Mouse (Mus musculus) intestine, embryonic 15.5 days (tissue): ENCODE results near the gene Mycl. TPM values are rescaled to one million over a fixed set of nuclear protein-coding genes. Genes with fewer than 3 reads are reported as not detected.
"Not testable (repeated sequence)": the region's sequence is repeated elsewhere in the genome, so short reads cannot be mapped to it uniquely, and the experiment has no call there.

Experiments
- ATAC-seq: fragments of 200-750 bp; cut with Nextera tagmentation; 2 replicates; pipeline ENCODE4 v1.8.0; 2017; ENCODE audit warnings: moderate TSS enrichment, moderate library complexity
- H3K27ac ChIP-seq: fragments of 300-500 bp; sonication (generic); 2 replicates; pipeline ENCODE4 v1.5.1; 2015; ENCODE audit warnings: mild to moderate bottlenecking, inconsistent platforms
- H3K27me3 ChIP-seq: fragments of 300-500 bp; sonication (generic); replicated peaks from 2 replicates; pipeline ENCODE4 v1.6.1; 2015; ENCODE audit warnings: inconsistent platforms
- H3K36me3 ChIP-seq: fragments of 300-500 bp; sonication (generic); 2 replicates; pipeline ENCODE4 v1.6.1; 2015; ENCODE audit warnings: inconsistent platforms
- H3K4me1 ChIP-seq: fragments of 300-500 bp; sonication (generic); replicated peaks from 2 replicates; pipeline ENCODE4 v1.6.1; 2015; ENCODE audit warnings: inconsistent platforms
- H3K4me2 ChIP-seq: fragments of 300-500 bp; sonication (generic); replicated peaks from 2 replicates; pipeline ENCODE4 v1.6.1; 2015; ENCODE audit warnings: mild to moderate bottlenecking, inconsistent platforms
- H3K4me3 ChIP-seq: fragments of 300-500 bp; sonication (generic); replicated peaks from 2 replicates; pipeline ENCODE4 v1.5.1; 2015; ENCODE audit warnings: inconsistent platforms
- H3K9ac ChIP-seq: fragments of 300-500 bp; sonication (generic); 2 replicates; pipeline ENCODE4 v1.6.1; 2015; ENCODE audit warnings: inconsistent platforms
- H3K9me3 ChIP-seq: fragments of 300-500 bp; sonication (generic); 2 replicates; pipeline ENCODE4 v1.6.1; 2016; ENCODE audit warnings: inconsistent platforms
- WGBS: fragments of 180-500 bp; shearing (Covaris S2); methylation state at CpG from one replicate; pipeline ENCODE4 v1.1.7; 2015; 5-methylcytosine and 5-hydroxymethylcytosine counted together
- polyA plus RNA-seq: library from polyadenylated mRNA; unstranded; fragments of >200 nt; fragmentation: Nextera tagmentation; extraction: Ambion mirVana; gene quantifications from 2 replicates; pipeline ENCODE4 v1.2.1, GENCODE M21; 2015

The Mycl gene
- polyA plus RNA-seq, 1 experiment from 2014 or later: 9.2 TPM

GRCm38 (mm10) chr4:122983486-122984261, 11.8 kb upstream of the Mycl start:
- H3K36me3 ChIP-seq: no peaks in the 10 kb centered on the region
- H3K4me3 ChIP-seq: no peak overlapping the region
- no peaks in the 10 kb centered on the region for H3K9me3 ChIP-seq
- peak overlapping the region; percentile 25 for H3K4me2 ChIP-seq
- no peak overlapping the region for H3K9ac ChIP-seq
- H3K4me1 ChIP-seq: peaks cover 8% of the 10 kb centered on the region; the same call in 1 of the 2 replicates
- ATAC-seq: no peak
- 28% methylated on average over 17 of the region's 17 CpGs for WGBS
- H3K27me3 ChIP-seq: peaks cover 12% of the 10 kb centered on the region
- no peak overlapping the region for H3K27ac ChIP-seq

GRCm38 (mm10) chr4:122985110-122985509, 10.3 kb upstream of the Mycl start:
- WGBS: 31% methylated on average over 8 of the region's 8 CpGs
- peaks cover 12% of the 10 kb centered on the region for H3K27me3 ChIP-seq
- no peak overlapping the region for H3K4me2 ChIP-seq

GRCm38 (mm10) chr4:122987421-122987820, 8.0 kb upstream of the Mycl start:
- Histone ChIP-seq H3K9ac (no peak overlapping the region), H3K9me3 (no peaks in the 10 kb centered on the region), H3K4me3 (no peak overlapping the region), H3K4me2 (no peak overlapping the region), H3K27me3 (peaks cover 12% of the 10 kb centered on the region), H3K4me1 (no peaks in the 10 kb centered on the region), H3K36me3 (no peaks in the 10 kb centered on the region), H3K27ac (no peak overlapping the region)
- ATAC-seq: no peak
- WGBS: 76% methylated on average over 4 of the region's 4 CpGs

More at GRCm38 (mm10) chr4:122985110-122985509, 10.3 kb upstream of the Mycl start:
- no peak overlapping the region for H3K9ac ChIP-seq
- H3K9me3 ChIP-seq: no peaks in the 10 kb centered on the region
- H3K36me3 ChIP-seq: no peaks in the 10 kb centered on the region
- H3K4me3 ChIP-seq: no peak overlapping the region
- H3K27ac ChIP-seq: no peak overlapping the region
- peak; percentile 72 for ATAC-seq
- H3K4me1 ChIP-seq: peaks cover 8% of the 10 kb centered on the region; the same call in 1 of the 2 replicates

GRCm38 (mm10) chr4:122988004-122988403, 7.4 kb upstream of the Mycl start:
- not testable (repeated sequence) for H3K9ac ChIP-seq, ATAC-seq, H3K4me3 ChIP-seq, H3K4me2 ChIP-seq, H3K9me3 ChIP-seq, H3K36me3 ChIP-seq, H3K27ac ChIP-seq, H3K4me1 ChIP-seq
- H3K27me3 ChIP-seq: peaks cover 12% of the 10 kb centered on the region
- 59% methylated on average over 3 of the region's 3 CpGs for WGBS

GRCm38 (mm10) chr4:122991177-122991576, 4.3 kb upstream of the Mycl start:
- Histone ChIP-seq H3K36me3 (no peaks in the 10 kb centered on the region), H3K27ac (no peak overlapping the region), H3K4me1 (peaks cover 6% of the 10 kb centered on the region; the same call in 1 of the 2 replicates), H3K4me3 (no peak overlapping the region), H3K4me2 (no peak overlapping the region), H3K9ac (no peak overlapping the region), H3K27me3 (no peaks in the 10 kb centered on the region), H3K9me3 (no peaks in the 10 kb centered on the region)
- WGBS: 81% methylated on average over 1 of the region's 1 CpGs
- no peak for ATAC-seq

GRCm38 (mm10) chr4:122992276-122992675, 3.2 kb upstream of the Mycl start:
- Histone ChIP-seq H3K27ac (no peak overlapping the region), H3K4me2 (no peak overlapping the region), H3K4me1 (peaks cover 14% of the 10 kb centered on the region; the same call in 1 of the 2 replicates), H3K9ac (no peak overlapping the region), H3K36me3 (no peaks in the 10 kb centered on the region), H3K9me3 (no peaks in the 10 kb centered on the region), H3K27me3 (no peaks in the 10 kb centered on the region), H3K4me3 (no peak overlapping the region)
- WGBS: 51% methylated on average over 3 of the region's 3 CpGs
- ATAC-seq: no peak

- 0 out of 2 replicates have a peak, but pooled peaks cover 2% of the 10 kb centered on the region for H3K27me3 ChIP-seq
- H3K9me3 ChIP-seq: no peaks in the 10 kb centered on the region
- no peaks in the 10 kb centered on the region for H3K36me3 ChIP-seq
- peak overlapping the region; percentile 81 for H3K27ac ChIP-seq
- peak overlapping the region; percentile 80 for H3K9ac ChIP-seq
- peaks cover 19% of the 10 kb centered on the region for H3K4me1 ChIP-seq
- H3K4me3 ChIP-seq: peak overlapping the region; percentile 74
- under 1% methylated on average over 32 of the region's 32 CpGs for WGBS
- ATAC-seq: peak; percentile 50
- H3K4me2 ChIP-seq: peak overlapping the region; percentile 98
Measured at GRCm38 (mm10) chr4:122996221-122996617, 767 bp downstream of the Mycl start.

- peak; percentile 27 for ATAC-seq
- Histone ChIP-seq H3K4me3 (peak overlapping the region; percentile 74), H3K4me2 (peak overlapping the region; percentile 98), H3K36me3 (no peaks in the 10 kb centered on the region), H3K9me3 (no peaks in the 10 kb centered on the region), H3K4me1 (peaks cover 19% of the 10 kb centered on the region), H3K27ac (peak overlapping the region; percentile 81), H3K27me3 (0 out of 2 replicates have a peak, but pooled peaks cover 2% of the 10 kb centered on the region), H3K9ac (peak overlapping the region; percentile 80)
- under 1% methylated on average over 45 of the region's 47 CpGs for WGBS
Measured at GRCm38 (mm10) chr4:122996618-122997381, 1.3 kb downstream of the Mycl start.

GRCm38 (mm10) chr4:122998537-122999262, 3.2 kb downstream of the Mycl start:
- no peak overlapping the region for H3K27ac ChIP-seq
- peak overlapping the region; percentile 35 for H3K4me2 ChIP-seq
- 0 out of 2 replicates have a peak overlapping the region, but pooled peaks have one; percentile 2 for H3K4me3 ChIP-seq
- no peak for ATAC-seq
- H3K9me3 ChIP-seq: no peaks in the 10 kb centered on the region
- 0 out of 2 replicates have a peak, but pooled peaks cover 2% of the 10 kb centered on the region for H3K27me3 ChIP-seq
- no peaks in the 10 kb centered on the region for H3K36me3 ChIP-seq
- no peak overlapping the region for H3K9ac ChIP-seq
- peaks cover 19% of the 10 kb centered on the region for H3K4me1 ChIP-seq
- WGBS: 23% methylated on average over 12 of the region's 12 CpGs

GRCm38 (mm10) chr4:122999263-122999691, 3.8 kb downstream of the Mycl start:
- WGBS: 41% methylated on average over 4 of the region's 4 CpGs
- ATAC-seq: no peak
- Histone ChIP-seq H3K9ac (no peak overlapping the region), H3K9me3 (no peaks in the 10 kb centered on the region), H3K36me3 (no peaks in the 10 kb centered on the region), H3K27me3 (0 out of 2 replicates have a peak, but pooled peaks cover 2% of the 10 kb centered on the region), H3K27ac (no peak overlapping the region), H3K4me3 (no peak overlapping the region), H3K4me2 (no peak overlapping the region), H3K4me1 (peaks cover 19% of the 10 kb centered on the region)

GRCm38 (mm10) chr4:123000130-123000529, 4.7 kb downstream of the Mycl start:
- Histone ChIP-seq H3K36me3 (no peaks in the 10 kb centered on the region), H3K9me3 (no peaks in the 10 kb centered on the region), H3K27ac (no peak overlapping the region), H3K4me2 (no peak overlapping the region), H3K4me3 (no peak overlapping the region), H3K9ac (no peak overlapping the region), H3K27me3 (0 out of 2 replicates have a peak, but pooled peaks cover 2% of the 10 kb centered on the region), H3K4me1 (peaks cover 20% of the 10 kb centered on the region)
- 86% methylated on average over 14 of the region's 14 CpGs for WGBS
- ATAC-seq: no peak
